Mouse (Mus musculus): ENCODE measurements at regions not wholly inside any gene's neighbourhood (a gene's known extent, or its start where the extent isn't known, plus 50 kb on each side); places are given as distances from the start of the nearest gene placed in this dataset.

DNA sequence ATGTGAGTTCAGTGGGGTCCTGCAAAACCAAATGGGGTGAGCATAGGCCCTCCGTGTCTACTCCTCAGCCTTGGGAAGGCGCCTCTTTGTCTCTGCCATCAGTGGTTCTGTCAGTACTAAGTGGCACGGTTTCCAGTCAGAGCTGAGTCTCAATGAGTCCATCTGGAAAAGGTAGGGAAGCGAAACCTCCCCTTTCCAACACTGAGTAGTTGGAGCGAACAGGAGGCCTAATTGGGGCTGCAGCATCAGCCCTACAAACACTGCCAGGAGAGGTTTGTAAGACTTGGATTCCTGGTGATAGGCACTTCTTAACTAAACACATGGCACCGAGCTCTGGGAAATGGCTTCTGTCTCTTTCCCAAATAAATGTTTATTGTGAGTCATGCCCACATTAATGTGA, 449.9 kb downstream of the Defb40 start:
- TF ChIP-seq CTCF (IDR thresholded peaks at IDR 0.05; ENCODE audit: low read depth, low read length) (no peak), EP300 (IDR thresholded peaks at IDR 0.05; ENCODE audit: insufficient read depth, low read depth, low read length) (no peak), POLR2A (IDR thresholded peaks at IDR 0.05; ENCODE audit: insufficient read depth, low read length) (no peak)
